Mouse (Mus musculus) CH12.LX (cell line): Measurements from ENCODE around the gene Pnmal1.

Experiments
- CTCF ChIP-seq, 2 experiments: IDR thresholded peaks in 1 of 2; conservative IDR thresholded peaks in 1 of 2; 2 replicates each; pipeline ENCODE4 v1.5.1; 2011 to 2012; ENCODE audit warnings: low read depth in 2 of 2, low read length in 2 of 2, improper control_type of control experiment in 1 of 2, inconsistent platforms in 1 of 2, mild to moderate bottlenecking in 1 of 2, moderate library complexity in 1 of 2
- ETS1 ChIP-seq: conservative IDR thresholded peaks from 2 replicates; pipeline ENCODE4 v1.6.1; 2012; ENCODE audit warnings: low read depth, mild to moderate bottlenecking, inconsistent platforms, low read length, improper control_type of control experiment, moderate library complexity
- GABPA ChIP-seq: IDR thresholded peaks from 2 replicates; pipeline ENCODE4 v1.6.1; 2012; ENCODE audit warnings: low read depth, low read length, improper control_type of control experiment, inconsistent platforms; ENCODE audit not compliant: insufficient replicate concordance
- POLR2A ChIP-seq: IDR thresholded peaks from 2 replicates; pipeline ENCODE4 v1.6.1; 2011; ENCODE audit warnings: low read depth, mild to moderate bottlenecking, improper control_type of control experiment, low read length
- USF1 ChIP-seq: IDR thresholded peaks from 2 replicates; pipeline ENCODE4 v1.6.1; 2014; ENCODE audit warnings: low read depth, mild to moderate bottlenecking, inconsistent platforms, low read length, improper control_type of control experiment
- ZC3H11A ChIP-seq: IDR thresholded peaks from 2 replicates; pipeline ENCODE4 v1.6.1; 2012; ENCODE audit warnings: low read depth, mild to moderate bottlenecking, inconsistent platforms, low read length, improper control_type of control experiment
- ZKSCAN1 ChIP-seq: IDR thresholded peaks from 2 replicates; pipeline ENCODE4 v1.6.1; 2012; ENCODE audit warnings: low read depth, inconsistent platforms, low read length, improper control_type of control experiment, borderline replicate concordance

- TF ChIP-seq GABPA (no peak), POLR2A (no peak), ETS1 (no peak), CTCF (conservative IDR thresholded peaks at IDR 0.05 in 1 of 2, IDR thresholded peaks at IDR 0.05 in 1 of 2; ENCODE audit: low read depth in 2 of 2, low read length in 2 of 2) (no peak), ZKSCAN1 (no peak), ZC3H11A (no peak), USF1 (no peak)
These were observed 18.7 kb downstream of the Pnmal1 start for GRCm38 (mm10) chr7:16978173-16978572.
